Mouse (Mus musculus): ENCODE measurements around the gene Hhipl1. TPM values are rescaled to one million over a fixed set of nuclear protein-coding genes. Genes with fewer than 3 reads are reported as not detected.

Gene Hhipl1
- polyA plus RNA-seq, 1 experiment from 2014 or later, result 3.4 TPM

- Histone ChIP-seq H3K36me3 (replicated peaks) (peaks cover 9% of the 10 kb centered on the region; the same call in 1 of the 2 replicates), H3K27me3 (ENCODE audit: poor library complexity, severe bottlenecking) (peaks cover 45% of the 10 kb centered on the region), H3K4me3 (no peak overlapping the region), H3K9me3 (peaks cover 6% of the 10 kb centered on the region; the same call in 1 of the 2 replicates), H3K4me1 (peaks cover 17% of the 10 kb centered on the region), H3K27ac (no peak overlapping the region)
- no peak for DNase-seq (ENCODE audit: extremely low spot score, low spot score)
- WGBS, result 72% methylated on average over 1 of the region's 1 CpGs
These were observed 49.2 kb downstream of the Hhipl1 start for GRCm38 (mm10) chr12:108355271-108355670.

GRCm38 (mm10) chr12:108355986-108356385 is 49.9 kb downstream of the Hhipl1 start:
- no peak overlapping the region for H3K27ac ChIP-seq
- H3K36me3 ChIP-seq (replicated peaks), result peaks cover 9% of the 10 kb centered on the region; the same call in 1 of the 2 replicates
- H3K4me3 ChIP-seq, result no peak overlapping the region
- peaks cover 17% of the 10 kb centered on the region for H3K4me1 ChIP-seq
- H3K9me3 ChIP-seq, result peaks cover 6% of the 10 kb centered on the region; the same call in 1 of the 2 replicates
- H3K27me3 ChIP-seq (ENCODE audit: poor library complexity, severe bottlenecking), result peaks cover 37% of the 10 kb centered on the region
- DNase-seq (ENCODE audit: extremely low spot score, low spot score), result no peak

GRCm38 (mm10) chr12:108363796-108364195 is 57.7 kb downstream of the Hhipl1 start:
- WGBS, result 4% methylated on average over 5 of the region's 5 CpGs
- peak; percentile 80 for DNase-seq (ENCODE audit: extremely low spot score, low spot score)
- peak overlapping the region; percentile 57; the same call in 1 of the 2 replicates for H3K27ac ChIP-seq

GRCm38 (mm10) chr12:108365340-108365739 is 59.3 kb downstream of the Hhipl1 start:
- Histone ChIP-seq H3K9me3 (no peaks in the 10 kb centered on the region), H3K27ac (no peak overlapping the region), H3K4me1 (peaks cover 50% of the 10 kb centered on the region), H3K4me3 (no peak overlapping the region), H3K36me3 (replicated peaks) (no peaks in the 10 kb centered on the region), H3K27me3 (ENCODE audit: poor library complexity, severe bottlenecking) (no peaks in the 10 kb centered on the region)
- WGBS, result 57% methylated on average over 3 of the region's 3 CpGs
- DNase-seq (ENCODE audit: extremely low spot score, low spot score), result no peak

More at GRCm38 (mm10) chr12:108363796-108364195, 57.7 kb downstream of the Hhipl1 start:
- Histone ChIP-seq H3K27me3 (ENCODE audit: poor library complexity, severe bottlenecking) (no peaks in the 10 kb centered on the region), H3K4me3 (no peak overlapping the region), H3K9me3 (no peaks in the 10 kb centered on the region), H3K36me3 (replicated peaks) (no peaks in the 10 kb centered on the region), H3K4me1 (peaks cover 36% of the 10 kb centered on the region)

GRCm38 (mm10) chr12:108365868-108366267 is 59.8 kb downstream of the Hhipl1 start:
- no peaks in the 10 kb centered on the region for H3K9me3 ChIP-seq
- no peak overlapping the region for H3K4me3 ChIP-seq
- H3K4me1 ChIP-seq, result peaks cover 55% of the 10 kb centered on the region
- H3K27me3 ChIP-seq (ENCODE audit: poor library complexity, severe bottlenecking), result no peaks in the 10 kb centered on the region
- 80% methylated on average over 7 of the region's 7 CpGs for WGBS
- no peak overlapping the region for H3K27ac ChIP-seq
- H3K36me3 ChIP-seq (replicated peaks), result no peaks in the 10 kb centered on the region
- no peak for DNase-seq (ENCODE audit: extremely low spot score, low spot score)

- no peak overlapping the region for H3K27ac ChIP-seq
- 81% methylated on average over 2 of the region's 2 CpGs for WGBS
- no peaks in the 10 kb centered on the region for H3K9me3 ChIP-seq
- H3K36me3 ChIP-seq (replicated peaks), result no peaks in the 10 kb centered on the region
- no peak overlapping the region for H3K4me3 ChIP-seq
- peaks cover 65% of the 10 kb centered on the region for H3K4me1 ChIP-seq
- no peak for DNase-seq (ENCODE audit: extremely low spot score, low spot score)
- H3K27me3 ChIP-seq (ENCODE audit: poor library complexity, severe bottlenecking), result no peaks in the 10 kb centered on the region
These were observed 61.8 kb downstream of the Hhipl1 start for GRCm38 (mm10) chr12:108367909-108368308.

- no peaks in the 10 kb centered on the region for H3K9me3 ChIP-seq
- H3K4me3 ChIP-seq, result no peak overlapping the region
- no peak for DNase-seq (ENCODE audit: extremely low spot score, low spot score)
- peak overlapping the region; percentile 72 for H3K27ac ChIP-seq
- no peaks in the 10 kb centered on the region for H3K36me3 ChIP-seq (replicated peaks)
- peaks cover 61% of the 10 kb centered on the region for H3K4me1 ChIP-seq
- 80% methylated on average over 5 of the region's 5 CpGs for WGBS
- H3K27me3 ChIP-seq (ENCODE audit: poor library complexity, severe bottlenecking), result no peaks in the 10 kb centered on the region
These were observed 62.9 kb downstream of the Hhipl1 start for GRCm38 (mm10) chr12:108368921-108369320.

GRCm38 (mm10) chr12:108370596-108371428 is 64.7 kb downstream of the Hhipl1 start, which contains the start of gene Eml1:
Gene Eml1, plus strand, starts transcription at chr12:108370957.
- Histone ChIP-seq H3K9me3 (no peaks in the 10 kb centered on the region), H3K27ac (peak within 1 kb of the TSS; percentile 68), H3K4me1 (peaks cover 46% of the 10 kb centered on the region), H3K27me3 (ENCODE audit: poor library complexity, severe bottlenecking) (no peaks in the 10 kb centered on the region), H3K4me3 (no peak within 1 kb of the TSS), H3K36me3 (replicated peaks) (no peaks in the 10 kb centered on the region)
- WGBS, result 82% methylated on average over 19 of the region's 19 CpGs
- DNase-seq (ENCODE audit: extremely low spot score, low spot score), result no peak

GRCm38 (mm10) chr12:108371429-108371765 is 65.3 kb downstream of the Hhipl1 start:
- DNase-seq (ENCODE audit: extremely low spot score, low spot score), result no peak
- 77% methylated on average over 6 of the region's 6 CpGs for WGBS
- Histone ChIP-seq H3K27me3 (ENCODE audit: poor library complexity, severe bottlenecking) (no peaks in the 10 kb centered on the region), H3K4me3 (no peak overlapping the region), H3K9me3 (no peaks in the 10 kb centered on the region), H3K36me3 (replicated peaks) (no peaks in the 10 kb centered on the region), H3K4me1 (peaks cover 46% of the 10 kb centered on the region), H3K27ac (peak overlapping the region; percentile 68)

- 84% methylated on average over 17 of the region's 17 CpGs for WGBS
- no peak overlapping the region for H3K4me3 ChIP-seq
- no peaks in the 10 kb centered on the region for H3K9me3 ChIP-seq
- no peak for DNase-seq (ENCODE audit: extremely low spot score, low spot score)
- H3K27me3 ChIP-seq (ENCODE audit: poor library complexity, severe bottlenecking), result no peaks in the 10 kb centered on the region
- no peaks in the 10 kb centered on the region for H3K36me3 ChIP-seq (replicated peaks)
- peaks cover 46% of the 10 kb centered on the region for H3K4me1 ChIP-seq
- peak overlapping the region; percentile 8; the same call in 1 of the 2 replicates for H3K27ac ChIP-seq
These were observed 66.2 kb downstream of the Hhipl1 start for GRCm38 (mm10) chr12:108372241-108372640.

GRCm38 (mm10) chr12:108373611-108374010 is 67.5 kb downstream of the Hhipl1 start:
- Histone ChIP-seq H3K27me3 (ENCODE audit: poor library complexity, severe bottlenecking) (no peaks in the 10 kb centered on the region), H3K36me3 (replicated peaks) (no peaks in the 10 kb centered on the region), H3K4me1 (peaks cover 42% of the 10 kb centered on the region), H3K27ac (no peak overlapping the region), H3K4me3 (no peak overlapping the region), H3K9me3 (no peaks in the 10 kb centered on the region)
- 76% methylated on average over 9 of the region's 9 CpGs for WGBS
- DNase-seq (ENCODE audit: extremely low spot score, low spot score), result no peak

- 93% methylated on average over 8 of the region's 8 CpGs for WGBS
These were observed 68.6 kb downstream of the Hhipl1 start for GRCm38 (mm10) chr12:108374689-108375088.

GRCm38 (mm10) chr12:108378379-108379133 is 72.5 kb downstream of the Hhipl1 start:
- Histone ChIP-seq H3K9me3 (no peaks in the 10 kb centered on the region), H3K27me3 (ENCODE audit: poor library complexity, severe bottlenecking) (no peaks in the 10 kb centered on the region), H3K4me3 (no peak overlapping the region), H3K27ac (no peak overlapping the region), H3K36me3 (replicated peaks) (no peaks in the 10 kb centered on the region), H3K4me1 (no peaks in the 10 kb centered on the region; the same call in 1 of the 2 replicates)
- DNase-seq (ENCODE audit: extremely low spot score, low spot score), result no peak
- WGBS, result 92% methylated on average over 13 of the region's 13 CpGs

More at GRCm38 (mm10) chr12:108374689-108375088, 68.6 kb downstream of the Hhipl1 start:
- Histone ChIP-seq H3K4me1 (peaks cover 32% of the 10 kb centered on the region), H3K4me3 (no peak overlapping the region), H3K9me3 (no peaks in the 10 kb centered on the region), H3K27ac (0 out of 2 replicates have a peak overlapping the region, but pooled peaks have one; percentile 1), H3K36me3 (replicated peaks) (no peaks in the 10 kb centered on the region), H3K27me3 (ENCODE audit: poor library complexity, severe bottlenecking) (no peaks in the 10 kb centered on the region)
- no peak for DNase-seq (ENCODE audit: extremely low spot score, low spot score)

All from forebrain, embryonic 10.5 days (tissue).